Mouse (Mus musculus) liver (tissue): Measurements from ENCODE around the gene Gpsm2.
"Not testable (repeated sequence)": the region's sequence is repeated elsewhere in the genome, so short reads cannot be mapped to it uniquely, and the experiment has no call there.

Source experiments
- DNase-seq: peaks from one replicate; pipeline ENCODE4 v3.0.0-alpha.2; 2020; ENCODE audit warnings: mixed read lengths

The Gpsm2 gene

DNA sequence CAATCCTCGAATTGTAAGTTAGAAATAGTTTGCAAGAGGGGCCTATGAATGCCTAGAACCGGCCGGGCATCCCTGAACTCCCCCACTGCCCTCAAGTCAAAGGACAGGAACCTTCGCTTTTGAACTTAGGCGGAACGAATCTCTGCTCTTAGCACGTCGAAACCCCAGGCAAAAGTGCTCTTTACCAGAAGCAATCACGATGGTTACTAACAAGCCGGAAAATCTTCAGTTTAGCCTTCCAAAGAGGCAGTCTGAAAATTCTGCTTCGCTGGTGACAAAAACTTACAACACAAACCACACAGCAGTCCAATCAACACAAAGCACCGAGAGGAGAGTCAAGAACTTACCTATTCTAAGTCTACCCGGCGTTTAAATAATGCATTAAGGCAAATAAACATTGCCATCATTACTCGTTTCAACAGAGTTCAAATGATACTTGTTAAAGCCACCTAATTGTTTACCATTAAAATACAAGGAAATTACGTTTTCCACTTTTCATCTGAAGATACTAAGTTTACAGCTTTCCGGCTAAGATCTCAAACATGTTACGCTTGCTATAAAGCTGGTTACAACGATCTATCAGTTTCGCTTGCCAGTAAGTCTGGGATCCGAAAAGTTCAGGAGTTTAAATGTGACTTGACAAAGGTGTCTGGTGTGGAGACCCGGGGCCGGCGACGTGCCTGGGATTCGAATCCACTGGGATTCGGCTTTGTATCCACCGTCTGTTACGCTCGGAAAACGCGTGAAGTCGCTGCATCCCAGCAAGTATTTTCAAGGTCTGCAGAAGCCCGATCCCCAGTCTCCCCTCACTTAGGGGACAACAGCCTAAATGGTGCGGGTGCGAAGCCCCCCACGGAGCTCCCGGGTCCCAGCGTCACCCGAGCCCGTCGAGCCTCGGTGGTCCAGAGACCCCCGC, 775 bp downstream of the Gpsm2 start:
- peak; percentile 62 for DNase-seq

GRCm38 (mm10) chr3:108719761-108720160, 2.3 kb downstream of the Gpsm2 start:
- DNase-seq = no peak

- no peak for DNase-seq
These were observed 2.8 kb downstream of the Gpsm2 start for GRCm38 (mm10) chr3:108719357-108719756.

GRCm38 (mm10) chr3:108717896-108718502, 4.1 kb downstream of the Gpsm2 start:
- DNase-seq = peak; percentile 40

- DNase-seq = peak; percentile 46
These were observed 7.3 kb downstream of the Gpsm2 start for GRCm38 (mm10) chr3:108714837-108715236.

- DNase-seq = no peak
These were observed 8.9 kb downstream of the Gpsm2 start for GRCm38 (mm10) chr3:108713065-108713675.

- no peak for DNase-seq
These were observed 10.8 kb downstream of the Gpsm2 start for GRCm38 (mm10) chr3:108711296-108711695.

DNA sequence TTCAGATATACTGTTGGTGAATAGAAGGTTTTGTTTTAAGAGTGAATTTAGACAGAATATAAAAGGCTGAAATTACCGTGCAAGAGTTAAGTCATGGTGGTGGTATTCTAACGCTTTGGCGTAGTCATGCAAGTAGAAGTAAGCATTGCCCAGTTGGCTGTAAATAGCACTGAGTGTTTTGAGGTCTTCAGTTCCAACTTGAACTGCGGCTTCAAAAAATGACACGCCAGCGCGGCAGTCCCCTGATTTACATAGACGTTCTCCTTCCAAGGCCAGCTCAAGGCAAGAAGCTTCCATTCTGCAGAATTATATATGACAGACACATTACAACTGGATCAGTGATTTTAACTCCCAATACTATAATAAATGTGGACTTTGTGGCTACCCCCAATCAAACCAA, 19.3 kb downstream of the Gpsm2 start:
- no peak for DNase-seq

GRCm38 (mm10) chr3:108701256-108701655, 20.9 kb downstream of the Gpsm2 start:
- DNase-seq = no peak

DNA sequence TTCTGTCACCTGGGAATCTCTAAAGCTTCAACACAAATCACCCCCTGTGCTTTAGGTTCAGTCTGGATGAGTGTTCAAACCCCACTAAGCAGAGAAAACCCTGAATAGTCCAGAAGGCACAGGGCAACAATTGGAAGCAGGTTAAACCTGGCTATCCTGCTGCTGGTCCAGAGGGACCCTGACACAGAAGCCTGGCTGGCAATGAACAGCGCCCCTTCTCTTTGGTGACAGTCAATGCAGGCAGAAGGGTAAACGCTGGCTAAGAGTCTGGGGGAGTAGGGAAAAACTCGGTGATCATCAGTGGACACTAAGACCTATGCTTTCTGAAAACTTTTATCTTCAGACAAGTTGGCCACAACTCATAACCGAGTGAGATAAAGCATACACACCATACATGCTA, 22.3 kb downstream of the Gpsm2 start:
- no peak for DNase-seq

DNA sequence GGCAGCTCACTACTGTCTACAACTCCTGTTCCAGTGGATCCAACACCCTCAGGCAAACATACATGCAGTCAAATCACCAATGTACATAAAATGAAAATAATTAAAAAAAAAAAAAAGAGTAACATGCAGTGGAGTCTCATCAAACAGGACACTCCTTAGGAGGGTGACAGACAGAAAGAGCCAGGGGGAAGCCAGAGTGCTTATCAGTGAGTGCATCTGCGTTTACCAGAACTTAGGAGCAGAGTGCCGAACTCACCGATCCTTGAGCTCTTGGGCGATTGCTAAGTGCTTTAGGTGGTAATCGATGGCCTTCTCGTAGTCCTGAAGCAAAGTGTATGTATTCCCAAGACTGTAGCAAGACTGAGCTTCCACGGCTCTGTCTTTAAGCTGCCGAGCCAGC, 23.4 kb downstream of the Gpsm2 start:
- DNase-seq = no peak

DNA sequence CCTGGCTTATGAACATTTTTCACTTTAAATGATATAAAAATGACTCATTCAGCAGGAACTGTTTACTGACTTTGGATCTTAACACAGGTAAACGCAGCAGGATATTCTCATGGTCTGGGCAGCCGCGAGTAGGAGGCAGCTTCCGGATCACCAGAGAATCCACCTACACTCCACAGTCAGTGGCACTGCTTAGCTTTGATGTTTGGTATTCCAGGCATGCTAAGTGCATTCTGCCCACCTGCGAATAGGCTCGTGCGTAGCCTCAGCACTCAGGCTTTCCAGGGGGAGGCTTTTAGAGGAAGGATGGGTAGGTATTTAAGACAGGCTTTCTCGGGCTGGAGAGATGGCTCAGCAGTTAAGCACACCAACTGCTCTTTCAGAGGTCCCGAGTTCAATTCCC, 27.8 kb downstream of the Gpsm2 start:
- no peak for DNase-seq

DNA sequence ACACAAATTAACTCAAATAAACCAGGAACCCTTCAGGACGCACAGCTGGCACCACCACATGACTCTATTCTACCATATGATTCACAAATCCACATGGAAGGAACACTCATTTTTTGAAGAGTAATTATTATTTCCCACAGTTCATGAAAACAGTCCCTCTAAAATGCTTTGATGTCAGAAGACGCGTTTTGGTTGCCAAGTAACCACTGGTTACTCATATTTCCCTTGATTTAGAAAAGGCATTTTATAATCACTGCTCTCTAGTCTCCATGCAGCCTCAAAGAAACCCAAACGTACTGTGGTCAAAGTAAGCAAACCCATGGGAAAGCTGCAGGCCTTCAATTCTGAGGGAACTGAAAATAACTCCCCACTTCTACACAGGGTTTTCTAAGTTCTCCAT, 32.1 kb downstream of the Gpsm2 start:
- DNase-seq = no peak

- DNase-seq = no peak
These were observed 32.7 kb downstream of the Gpsm2 start for GRCm38 (mm10) chr3:108689446-108689845.

DNA sequence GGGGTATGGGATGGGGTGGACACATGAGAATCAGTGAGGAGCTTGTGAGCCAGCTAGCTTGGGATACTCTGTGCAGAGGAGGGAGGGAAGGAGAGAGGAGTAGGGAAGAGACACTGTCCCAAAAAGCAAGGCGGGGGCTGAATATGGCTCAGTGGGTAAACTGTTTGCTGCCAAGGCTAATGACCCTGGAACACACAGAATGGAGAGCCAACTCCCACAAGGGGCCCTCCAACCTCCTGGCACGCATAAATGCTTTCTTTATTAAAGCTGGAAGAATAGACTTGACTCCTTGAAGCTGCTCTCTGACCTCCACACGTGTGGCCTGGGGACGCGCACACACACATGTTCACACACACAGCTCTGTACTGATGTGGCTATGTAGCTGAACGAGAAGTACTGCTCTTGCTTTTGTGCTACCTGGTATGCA, 33.1 kb downstream of the Gpsm2 start:
- no peak for DNase-seq

DNA sequence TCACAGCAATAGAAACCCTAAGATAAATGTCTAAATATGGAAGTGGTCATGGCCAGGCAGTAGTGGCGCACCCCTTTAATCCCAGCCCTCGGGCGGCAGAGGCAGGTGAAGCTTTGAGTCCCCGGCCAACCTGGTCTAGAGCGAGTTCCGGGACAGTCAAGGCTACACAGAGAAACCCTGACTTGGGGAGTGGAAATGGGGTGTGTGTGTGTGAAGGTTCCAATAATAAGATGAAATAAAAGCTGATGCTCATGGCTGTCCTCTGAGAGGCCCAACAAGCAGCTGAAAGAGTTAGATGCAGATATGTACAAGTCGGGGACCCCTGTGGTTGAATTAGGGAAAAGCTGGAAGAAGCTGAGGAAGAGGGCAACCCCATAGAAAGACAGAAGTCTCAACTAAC, 36.4 kb downstream of the Gpsm2 start:
- DNase-seq = no peak

DNA sequence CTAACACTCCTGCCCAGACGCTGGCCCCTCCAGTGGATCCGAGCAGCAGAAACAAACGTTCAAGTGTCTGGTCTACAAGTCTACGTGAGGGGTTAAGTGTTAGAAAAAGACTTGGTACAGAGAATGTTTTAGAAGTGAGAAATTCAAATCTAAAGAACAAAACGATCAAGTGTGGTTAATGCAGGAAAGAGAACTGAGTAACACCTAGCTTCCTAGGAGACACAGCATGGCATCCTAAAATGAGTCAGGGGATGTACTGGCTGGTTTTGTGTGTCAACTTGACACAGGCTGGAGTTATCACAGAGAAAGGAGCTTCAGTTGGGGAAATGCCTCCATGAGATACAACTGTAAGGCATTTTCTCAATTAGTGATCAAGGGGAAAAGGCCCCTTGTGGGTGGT, 38.5 kb downstream of the Gpsm2 start:
- DNase-seq = not testable (repeated sequence)

DNA sequence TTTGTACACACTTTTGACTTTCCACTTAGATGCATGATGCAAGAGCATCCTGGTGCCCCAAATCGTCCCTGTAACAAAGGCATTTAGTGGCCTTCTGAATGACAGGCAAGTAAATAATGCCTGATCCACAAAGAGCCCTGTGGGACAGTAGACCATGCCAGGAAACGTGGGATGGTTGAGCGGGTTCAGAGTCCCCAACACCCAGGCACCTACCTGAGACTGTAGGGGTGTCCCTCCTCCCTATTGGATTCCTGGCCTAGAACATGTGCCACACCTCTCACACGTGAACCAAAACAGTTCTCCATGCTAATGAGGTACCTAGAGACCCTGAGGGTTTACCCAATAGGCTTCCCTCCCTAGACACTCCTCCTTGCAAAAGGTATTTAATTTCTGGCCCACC, 41.1 kb downstream of the Gpsm2 start:
- DNase-seq = no peak

DNA sequence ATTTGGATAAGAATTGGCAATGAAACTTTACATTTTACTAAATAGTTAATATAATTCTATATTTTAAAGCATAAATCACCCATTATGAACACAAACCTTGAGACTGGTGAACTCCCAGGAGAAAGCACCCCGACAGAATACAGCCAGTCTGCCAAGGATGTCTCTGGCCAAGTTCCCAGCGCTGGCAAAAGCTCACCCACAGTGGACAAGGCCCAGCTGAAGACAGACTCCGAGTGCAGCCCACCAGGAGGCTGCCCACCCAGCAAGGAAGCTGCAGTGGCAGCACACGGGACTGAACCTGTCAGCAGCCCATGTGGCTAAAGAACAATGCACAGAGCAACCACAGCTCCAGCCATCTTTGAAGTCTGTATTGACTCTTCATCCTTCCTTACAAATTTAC, 45.5 kb downstream of the Gpsm2 start:
- no peak for DNase-seq

DNA sequence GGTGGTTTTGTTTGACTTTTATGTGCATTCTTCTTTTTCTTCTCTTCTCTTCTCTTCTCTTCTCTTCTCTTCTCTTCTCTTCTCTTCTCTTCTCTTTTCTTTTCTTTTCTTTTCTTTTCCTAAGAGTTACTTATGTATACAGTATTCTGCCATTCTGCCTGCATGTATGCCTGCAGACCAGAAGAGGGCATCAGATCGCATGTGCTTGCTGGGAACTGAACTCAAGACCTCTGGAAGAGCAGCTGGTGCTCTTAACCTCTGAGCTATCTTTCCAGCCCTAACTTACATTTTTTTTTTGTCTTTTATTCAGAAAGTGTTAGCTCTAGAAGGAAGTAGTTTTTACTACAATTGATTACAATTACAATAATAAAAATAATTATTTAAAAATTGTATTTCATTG, 61.2 kb downstream of the Gpsm2 start:
- no peak for DNase-seq

- DNase-seq = no peak
These were observed 63.5 kb downstream of the Gpsm2 start for GRCm38 (mm10) chr3:108658612-108659011.

DNA sequence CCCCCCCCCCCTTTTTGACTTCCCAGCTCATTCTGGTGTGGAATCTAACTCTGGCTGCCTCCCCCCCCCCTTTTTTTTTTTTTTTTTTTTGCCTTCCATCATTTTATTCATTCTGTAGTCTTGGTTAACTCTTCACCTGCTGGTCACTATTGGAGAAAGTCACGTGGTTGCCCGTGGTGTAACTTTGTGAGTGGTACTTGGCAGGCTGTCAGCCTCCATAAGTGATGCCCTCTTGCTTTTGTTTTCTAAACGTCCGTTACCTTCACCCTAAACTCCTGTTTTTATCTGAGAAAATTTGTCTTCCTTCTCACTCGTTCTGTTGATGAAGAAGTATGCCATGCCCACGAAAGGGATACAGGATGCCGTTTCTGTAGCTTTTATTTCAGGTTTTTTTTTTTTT, 66.6 kb downstream of the Gpsm2 start:
- DNase-seq = no peak

DNA sequence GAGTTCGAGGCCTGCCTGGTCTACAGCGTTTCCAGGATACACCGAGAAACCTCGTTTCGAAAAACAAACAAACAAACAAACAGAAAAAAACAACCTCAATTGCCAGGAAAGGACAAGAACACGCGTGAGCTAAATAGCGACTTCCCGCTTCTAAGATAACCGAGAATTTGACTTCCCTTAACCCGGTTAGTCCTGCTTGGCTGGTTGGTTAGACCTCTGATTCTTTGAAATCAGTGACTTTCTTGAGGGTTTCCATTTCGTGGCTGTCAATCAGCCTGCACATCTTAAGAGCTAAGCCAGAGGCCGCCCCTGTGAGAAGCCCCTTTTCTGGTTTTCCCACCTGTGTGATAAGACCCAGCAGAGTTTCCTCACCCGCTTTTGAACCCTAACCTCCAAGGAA, 67.5 kb downstream of the Gpsm2 start:
- DNase-seq = no peak
